Mouse (Mus musculus) fibroblast of lung, adult 2 months (primary cell): ENCODE data around the gene Plcg2.
A peak's percentile ranks its signal among the peaks of the same experiment; 100 is the strongest.

ENCODE experiments used
- DNase-seq: peaks from one replicate; pipeline ENCODE4 v3.0.0-alpha.2; 2011; ENCODE audit warnings: low read depth

Plcg2 gene

DNA sequence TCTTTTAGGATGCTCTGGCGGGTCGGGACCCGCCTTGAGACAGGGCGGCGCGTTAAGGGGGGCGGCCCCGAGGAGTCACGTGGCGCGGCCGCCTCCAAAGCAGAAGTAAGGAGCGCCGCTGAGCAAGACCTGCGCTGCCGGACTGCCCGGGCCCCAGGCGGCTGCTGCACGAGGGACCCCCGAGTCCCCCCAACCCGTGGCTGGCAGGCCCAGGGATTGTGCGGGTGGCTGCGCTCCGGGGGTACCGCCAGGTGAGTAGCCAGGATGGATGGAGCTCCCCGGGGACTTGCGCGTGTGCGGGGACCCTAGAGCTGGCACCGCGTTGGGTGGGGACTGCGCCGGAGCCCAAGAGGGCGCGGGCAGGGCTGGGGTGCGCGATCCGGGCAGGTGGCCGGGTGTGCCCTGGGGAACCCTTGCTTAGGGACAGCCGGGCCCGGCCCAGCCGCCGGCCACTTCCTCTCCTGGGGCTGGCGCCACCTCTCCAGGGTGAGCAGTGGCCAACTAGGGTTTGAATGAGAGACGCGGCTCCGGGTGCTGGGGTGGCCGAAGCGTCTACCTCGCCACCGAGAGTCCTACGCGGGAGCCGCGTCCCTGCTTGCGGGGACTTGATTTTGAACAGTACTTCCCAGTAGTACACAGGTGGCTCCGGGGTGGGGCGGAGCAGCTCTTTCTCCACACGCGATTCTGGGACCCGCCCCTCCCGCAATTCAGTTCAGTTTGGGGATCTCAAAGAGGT is at the start of gene Plcg2:
Plcg2 (plus strand) TSS at position 113 of the 736 bp plus-strand sequence.
- DNase-seq = no peak

DNA sequence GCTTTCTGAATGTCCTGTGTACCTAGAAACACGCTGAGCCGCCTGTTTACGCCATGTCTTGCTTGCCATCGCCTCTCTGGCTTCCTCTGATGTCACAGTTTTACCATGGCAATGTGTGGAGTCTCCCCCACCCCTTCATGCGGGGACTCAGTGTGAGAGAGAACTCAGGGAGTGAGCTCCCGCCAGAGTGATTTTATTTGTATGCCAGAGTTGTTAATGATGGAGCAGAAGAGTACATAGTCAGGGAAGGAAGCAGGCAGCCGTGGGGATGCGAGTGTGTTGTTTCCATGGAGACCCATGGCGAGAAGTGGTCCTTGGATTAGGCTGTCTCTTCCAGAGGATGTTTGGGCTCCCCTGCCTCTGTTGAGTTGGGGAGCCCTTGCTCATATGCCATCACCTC is 47.0 kb upstream of the Plcg2 start:
- DNase-seq = no peak

DNA sequence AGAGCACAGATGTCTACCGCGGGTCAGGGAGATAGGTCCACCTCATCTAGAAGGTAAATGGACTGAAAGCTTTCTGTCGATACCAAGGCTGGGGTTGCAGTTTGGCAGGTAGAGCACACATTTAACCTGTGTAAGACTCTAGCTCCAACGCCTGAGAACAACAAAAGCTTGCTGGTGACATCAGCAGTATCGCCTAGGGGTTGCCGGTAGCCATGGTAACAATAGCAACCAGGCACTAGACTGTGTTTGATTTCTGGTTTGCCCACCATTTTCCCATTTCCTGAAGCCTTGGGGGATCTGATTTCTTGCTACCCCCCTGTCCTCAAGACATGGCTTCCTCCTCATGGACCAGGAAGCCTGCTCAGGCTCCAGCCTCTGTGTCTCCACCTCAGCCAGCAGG is 44.1 kb upstream of the Plcg2 start:
- DNase-seq = no peak

DNA sequence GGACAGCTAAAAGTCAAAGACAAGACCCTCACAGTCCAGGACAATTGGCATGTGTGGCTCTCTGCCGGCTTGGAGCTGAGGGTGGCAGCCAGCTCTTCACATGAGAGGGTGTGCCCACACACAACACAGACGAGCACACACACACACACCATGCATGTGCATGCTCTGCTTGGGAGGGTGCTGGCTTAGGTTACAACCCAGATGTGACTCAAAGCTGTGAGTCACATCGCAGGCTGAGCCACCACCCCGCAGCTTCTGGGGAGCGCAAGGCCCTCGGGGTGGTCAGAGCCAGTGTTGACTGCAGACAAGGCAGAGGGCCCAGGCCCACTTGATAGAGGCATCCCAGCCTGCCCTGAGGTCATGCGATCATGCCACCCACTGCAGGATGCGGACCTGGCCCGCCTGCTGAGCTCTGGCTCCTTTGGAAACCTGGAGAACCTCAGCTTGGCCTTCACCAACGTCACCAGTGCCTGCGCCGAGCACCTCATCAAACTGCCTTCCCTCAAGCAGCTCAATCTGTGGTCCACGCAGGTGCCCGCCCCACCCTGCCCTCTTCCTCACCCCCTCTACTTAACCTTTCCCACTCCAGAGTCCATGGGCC is 43.5 kb upstream of the Plcg2 start:
- peak; percentile 35 for DNase-seq

DNA sequence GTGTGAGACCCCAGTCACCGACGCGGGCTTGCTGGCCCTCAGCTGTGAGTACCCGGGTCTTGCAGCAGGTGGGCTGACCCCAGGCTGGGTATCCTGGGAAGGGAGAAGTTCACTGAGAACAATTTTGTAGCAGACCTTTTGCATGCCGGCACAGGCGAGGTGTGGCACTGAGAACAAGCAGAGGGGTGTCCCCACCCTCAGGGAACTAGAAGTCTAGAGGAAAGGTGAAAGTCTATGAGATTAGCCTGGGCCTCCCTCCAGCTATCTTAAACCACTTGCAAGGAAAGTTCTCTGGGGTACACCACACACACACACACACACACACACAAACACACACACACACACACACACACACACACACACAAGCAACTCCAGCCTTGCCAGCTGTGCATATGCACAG is 42.4 kb upstream of the Plcg2 start:
- no peak for DNase-seq

DNA sequence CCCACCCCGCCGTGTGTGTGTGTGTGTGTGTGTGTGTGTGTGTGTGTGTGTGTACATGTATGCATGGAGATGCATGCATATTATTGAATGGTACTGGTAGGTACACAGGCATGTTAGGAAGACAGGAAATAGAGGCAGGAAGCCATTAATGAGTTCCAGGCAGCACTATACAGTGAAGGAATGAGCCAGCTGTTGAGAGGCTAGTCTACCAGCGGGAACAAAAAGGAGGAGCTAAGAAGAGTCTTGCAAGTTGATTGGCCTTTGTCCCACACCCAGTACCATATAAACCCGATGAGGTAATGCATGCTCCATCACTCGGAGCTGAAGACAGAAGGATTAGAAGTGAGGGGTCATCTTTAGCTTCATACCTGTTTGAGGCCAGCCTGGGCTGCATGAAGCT is 39.7 kb upstream of the Plcg2 start:
- no peak for DNase-seq

DNA sequence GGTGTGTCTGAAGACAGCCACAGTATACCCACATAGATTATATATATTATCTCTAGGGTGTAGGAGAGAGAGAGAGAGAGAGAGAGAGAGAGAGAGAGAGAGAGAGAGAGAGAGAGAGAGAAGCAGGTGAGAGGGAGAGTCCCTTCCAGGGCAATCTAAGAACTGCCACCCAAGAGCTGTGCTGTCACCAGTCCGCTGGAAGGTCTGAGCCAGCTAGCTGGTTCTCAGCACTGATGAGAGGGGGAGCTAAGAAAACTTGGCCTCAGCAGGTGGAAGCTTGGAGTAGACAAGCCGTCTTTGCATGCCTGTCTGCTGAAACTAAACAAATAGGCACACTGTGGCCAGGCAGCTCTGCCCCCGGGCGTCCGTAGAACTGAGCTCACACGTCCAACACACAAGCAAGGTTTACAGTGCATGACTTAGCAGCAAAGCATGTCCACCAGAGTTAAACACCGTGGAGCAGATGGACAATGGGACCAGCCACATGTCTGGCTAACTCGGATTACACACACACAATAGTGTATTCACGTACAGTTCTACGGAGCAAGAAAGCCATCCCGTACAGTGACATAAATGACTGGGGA is 35.3 kb upstream of the Plcg2 start:
- no peak for DNase-seq

DNA sequence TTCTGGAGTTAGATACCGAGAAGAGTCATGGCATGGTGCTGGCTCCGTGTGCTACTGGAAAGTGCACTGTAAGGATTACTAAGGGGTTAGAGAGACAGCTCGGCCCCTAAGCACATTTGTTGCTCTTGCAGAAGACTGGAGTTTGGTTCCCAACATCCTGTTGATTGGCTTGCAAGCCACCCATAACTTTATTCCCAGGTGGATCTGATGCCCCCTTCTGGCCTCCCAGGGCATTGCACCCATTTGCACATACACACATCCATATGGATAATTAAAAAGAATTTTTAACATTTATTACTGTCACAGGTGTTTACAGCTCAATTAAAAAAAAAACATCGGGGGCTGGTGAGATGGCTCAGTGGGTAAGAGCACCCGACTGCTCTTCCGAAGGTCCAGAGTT is 33.6 kb upstream of the Plcg2 start:
- no peak for DNase-seq

DNA sequence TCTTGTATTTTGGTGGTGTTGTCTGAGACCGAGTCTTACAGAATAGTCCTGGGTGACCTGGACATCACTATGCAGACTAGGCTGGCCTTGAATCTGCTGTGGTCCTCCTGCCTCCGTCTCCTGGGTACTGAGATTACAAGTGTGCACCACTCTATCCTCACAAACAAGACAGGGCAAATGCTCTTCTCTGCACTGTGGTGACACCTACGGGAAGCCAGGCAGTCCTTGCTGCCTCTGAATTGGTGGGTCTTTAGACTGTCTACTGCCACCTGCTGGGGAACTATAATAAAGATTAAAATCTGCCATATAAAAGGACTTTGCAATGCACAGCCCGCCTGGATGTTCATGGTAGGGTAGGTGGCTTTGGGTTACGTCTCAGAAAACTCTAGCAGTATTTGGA is 32.8 kb upstream of the Plcg2 start:
- DNase-seq = peak; percentile 44

DNA sequence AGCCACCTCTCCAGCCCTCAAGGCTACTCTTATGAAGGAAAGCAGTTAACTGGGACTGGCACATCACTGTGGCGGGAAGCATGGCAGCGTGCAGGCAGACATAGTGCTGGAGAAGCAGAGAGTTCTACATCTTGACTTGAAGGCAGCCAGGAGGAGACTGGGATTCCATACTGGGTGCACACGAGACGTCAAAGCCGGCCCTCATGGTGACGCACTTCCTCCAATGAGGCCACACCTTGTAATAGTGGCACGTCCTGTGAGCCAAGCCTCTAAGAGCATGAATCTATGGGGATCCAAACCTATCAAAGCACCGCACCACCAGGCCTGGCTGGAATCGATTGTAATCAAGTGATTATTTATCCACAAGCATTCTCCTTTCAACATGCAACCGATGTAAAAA is 30.6 kb upstream of the Plcg2 start:
- no peak for DNase-seq

DNA sequence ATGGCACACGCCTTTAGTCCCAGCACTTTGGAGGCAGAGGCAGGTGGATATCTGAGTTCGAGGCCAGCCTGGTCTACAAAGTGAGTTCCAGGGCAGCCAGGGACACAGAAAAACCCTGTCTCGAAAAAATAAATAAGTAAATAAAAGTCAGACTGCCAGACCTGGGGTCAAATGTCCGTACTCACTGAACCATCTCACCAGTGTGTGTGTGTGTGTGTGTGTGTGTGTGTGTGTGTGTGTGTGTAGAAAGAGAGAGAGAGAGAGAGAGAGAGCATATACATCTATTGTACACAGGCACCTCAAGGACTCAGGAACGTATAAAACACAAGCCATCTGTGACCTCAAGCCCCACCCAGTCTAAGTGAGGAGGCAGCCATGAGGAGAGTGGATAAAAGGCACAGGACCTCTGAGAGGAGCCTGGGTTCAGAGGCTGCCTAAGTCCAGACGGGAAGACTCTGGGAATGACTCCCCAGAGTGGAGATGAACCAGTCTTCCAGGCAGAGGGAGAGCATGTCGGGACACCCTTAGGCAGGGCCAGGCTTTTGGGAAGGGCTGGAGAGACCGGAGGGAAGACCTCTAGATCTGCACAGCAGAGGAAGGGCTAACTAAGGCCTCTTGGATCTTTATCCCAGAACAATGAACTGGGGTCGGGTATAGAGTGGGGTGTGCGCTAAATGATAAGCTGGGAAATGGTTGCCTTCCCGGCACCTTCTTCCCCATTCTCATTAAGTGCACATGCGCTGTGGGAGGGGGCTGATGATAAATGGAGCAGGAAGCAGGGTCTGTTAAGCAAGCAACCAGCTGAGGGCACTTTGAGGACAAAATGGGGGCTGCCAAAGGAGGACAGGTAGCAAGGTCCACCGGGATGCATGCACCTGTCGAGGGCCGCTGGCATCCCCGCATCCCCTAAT is 28.4 kb upstream of the Plcg2 start:
- DNase-seq = no peak

DNA sequence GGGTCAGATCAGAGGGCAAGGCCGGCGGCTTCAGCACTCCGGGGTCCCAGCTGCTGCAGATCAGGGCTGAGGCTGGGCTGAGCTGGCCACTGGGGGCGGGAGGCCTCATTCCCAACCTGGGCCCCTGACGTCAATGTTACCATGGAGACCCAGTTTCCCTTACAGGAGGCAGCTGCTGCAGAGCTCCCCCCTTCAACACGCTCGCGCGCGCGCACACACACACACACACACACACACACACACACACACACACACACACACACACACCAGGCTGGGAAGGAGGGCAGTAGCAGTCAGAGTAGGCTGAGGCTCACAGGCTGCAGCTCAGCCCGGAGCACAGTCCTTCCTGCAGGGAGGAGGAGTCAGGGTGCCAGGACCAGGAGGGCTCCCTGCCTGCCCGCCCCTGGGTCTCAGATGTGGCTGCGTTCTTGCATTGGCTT is 27.7 kb upstream of the Plcg2 start:
- no peak for DNase-seq

DNA sequence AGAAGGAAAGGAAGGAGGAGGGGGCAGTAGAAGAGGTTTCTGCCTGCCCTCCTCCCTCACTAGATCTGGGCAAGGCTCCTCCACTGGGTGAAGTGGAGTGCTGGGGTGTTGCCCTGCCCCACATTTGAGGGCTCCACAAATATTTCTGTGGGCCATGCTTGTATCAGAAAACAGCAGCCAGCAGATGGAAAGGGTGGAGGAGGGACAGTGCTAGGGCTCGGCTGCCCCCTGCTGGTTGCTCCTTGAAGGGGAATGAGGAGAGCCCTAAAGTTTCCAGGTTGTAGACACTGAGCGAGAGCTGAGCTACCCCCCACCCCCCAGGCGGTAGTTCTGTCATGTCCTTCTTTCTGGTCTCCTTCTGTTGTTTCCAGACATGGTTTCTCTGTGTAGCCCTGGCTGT is 26.9 kb upstream of the Plcg2 start:
- no peak for DNase-seq

DNA sequence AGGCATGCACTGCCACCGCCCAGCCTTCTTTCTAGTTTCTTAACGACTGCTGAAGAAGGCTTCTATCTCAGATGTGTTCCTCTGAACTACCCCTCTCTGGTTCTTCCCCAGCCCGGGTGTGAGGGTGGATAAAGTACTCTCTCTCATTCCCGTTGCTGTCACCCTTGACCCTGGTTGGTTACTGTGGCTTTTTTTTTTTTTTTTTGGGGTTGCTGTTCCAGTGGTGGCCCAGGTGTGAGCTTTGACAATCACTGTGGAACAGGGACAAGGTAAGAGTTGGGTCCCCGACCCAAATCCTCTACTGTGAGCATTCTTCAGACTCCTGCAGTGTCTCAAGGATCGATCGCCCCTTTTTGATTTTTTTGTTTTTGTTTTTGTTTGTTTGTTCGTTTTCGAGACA is 26.4 kb upstream of the Plcg2 start:
- no peak for DNase-seq

DNA sequence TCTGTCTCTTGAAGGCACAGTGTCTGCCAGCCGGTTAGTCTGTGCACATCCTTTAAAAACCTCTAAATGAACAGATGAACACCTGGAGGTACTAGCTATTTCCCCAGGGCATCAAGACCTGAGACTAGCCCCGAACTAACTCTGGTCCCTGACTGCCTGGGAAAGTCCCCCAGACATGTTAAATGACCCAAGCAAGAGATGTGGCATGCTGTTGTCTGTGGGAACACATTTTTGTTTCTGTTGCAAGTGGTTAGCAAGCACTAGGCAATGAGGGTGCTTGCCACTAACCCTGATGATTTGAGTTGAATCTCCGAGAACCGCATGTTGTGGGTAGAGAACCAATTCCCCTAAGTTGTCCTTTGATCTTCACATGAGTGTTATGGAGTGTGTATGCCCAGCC is 25.8 kb upstream of the Plcg2 start:
- no peak for DNase-seq

DNA sequence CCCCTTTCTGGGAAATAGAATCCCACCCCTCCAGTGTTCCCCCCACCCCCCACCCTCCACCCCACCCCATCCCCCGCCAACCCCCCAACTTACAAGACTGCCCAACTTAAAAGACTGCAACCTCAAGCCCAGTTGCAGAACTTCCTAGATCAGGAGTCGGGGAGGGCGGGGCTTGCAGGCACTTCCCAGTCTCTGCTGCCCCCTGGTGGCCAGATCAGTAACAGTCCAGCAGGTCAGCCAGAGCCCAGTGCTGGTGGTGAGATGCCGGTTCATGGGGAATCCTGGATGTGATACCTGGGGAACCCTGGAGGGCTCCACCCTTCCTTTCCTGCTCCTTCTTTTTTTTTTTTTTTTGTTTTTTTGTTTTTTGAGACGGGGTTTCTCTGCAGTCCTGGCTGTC is 23.1 kb upstream of the Plcg2 start:
- DNase-seq = peak; percentile 57

DNA sequence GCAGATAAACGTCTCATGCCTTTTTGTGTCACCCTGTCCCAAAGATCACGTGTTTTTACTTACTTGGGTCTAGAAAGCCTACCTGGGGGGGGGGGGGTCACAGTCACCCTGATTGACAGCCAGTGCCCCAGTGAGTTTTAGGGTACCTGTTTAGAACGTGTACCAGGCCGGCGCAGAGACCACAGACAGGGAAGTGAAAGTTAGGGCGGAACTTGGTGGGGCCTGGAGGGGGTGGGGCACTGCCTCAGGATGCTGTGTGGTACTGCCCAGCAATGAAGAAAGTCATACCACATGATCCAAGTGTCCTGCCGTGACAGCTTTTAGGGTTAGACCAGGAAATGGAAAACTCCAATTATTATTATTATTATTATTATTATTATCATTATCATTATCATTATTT is 22.3 kb upstream of the Plcg2 start:
- no peak for DNase-seq

DNA sequence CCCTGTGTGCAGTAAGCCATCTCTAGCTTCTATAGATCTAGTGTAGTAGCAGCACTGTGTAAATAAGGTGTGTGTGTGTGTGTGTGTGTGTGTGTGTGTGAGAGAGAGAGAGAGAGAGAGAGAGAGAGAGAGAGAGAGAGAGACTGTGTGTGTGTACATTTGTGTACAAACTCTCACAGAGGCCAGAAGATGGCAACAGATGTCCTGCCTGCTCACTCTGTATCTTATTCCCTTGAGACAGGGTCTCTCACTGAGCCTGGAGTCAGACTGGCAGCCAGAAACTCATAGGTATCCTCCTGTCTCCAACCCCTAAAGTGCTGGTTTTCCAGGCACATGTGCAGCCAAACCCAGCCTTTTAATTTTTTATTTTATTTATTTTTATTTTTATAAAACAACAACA is 20.0 kb upstream of the Plcg2 start:
- no peak for DNase-seq

DNA sequence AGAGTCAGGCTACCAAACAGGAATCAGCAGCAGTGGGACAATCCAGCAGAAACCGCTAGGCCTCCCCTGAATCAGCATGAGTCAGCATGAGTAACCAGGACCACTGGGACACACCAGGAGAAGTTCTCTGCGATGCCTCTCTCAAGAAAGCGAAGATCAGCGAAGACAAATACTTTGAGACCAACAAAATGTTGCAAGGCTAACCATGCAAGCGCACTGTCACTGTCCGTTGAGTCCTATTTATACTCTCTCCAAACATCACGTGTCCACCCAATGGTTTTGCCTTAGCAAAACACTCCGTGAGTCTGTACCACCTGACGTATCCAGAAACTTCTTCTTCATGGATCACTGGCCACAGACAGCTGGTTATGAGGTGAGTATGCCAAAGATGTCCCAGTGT is 18.1 kb upstream of the Plcg2 start:
- DNase-seq = no peak

DNA sequence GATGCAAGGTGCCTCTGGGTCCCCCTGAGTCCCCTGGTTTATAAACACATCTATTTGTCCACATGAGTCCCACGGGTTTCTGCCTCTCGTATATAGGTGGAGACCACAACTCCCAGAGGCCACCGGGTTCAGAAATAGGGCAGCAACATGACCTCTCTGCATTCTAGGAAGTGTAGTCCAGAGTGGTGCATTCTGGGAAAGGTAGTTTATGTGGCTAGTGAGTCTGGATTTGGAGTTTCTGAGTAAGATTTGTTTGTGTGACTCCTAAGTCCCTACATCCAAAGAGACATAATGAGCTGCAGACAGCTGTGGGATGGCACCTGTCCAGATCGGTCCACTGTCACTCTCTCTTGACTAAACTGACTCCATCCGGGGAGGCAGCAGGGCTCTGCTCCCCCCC is 17.6 kb upstream of the Plcg2 start:
- no peak for DNase-seq

DNA sequence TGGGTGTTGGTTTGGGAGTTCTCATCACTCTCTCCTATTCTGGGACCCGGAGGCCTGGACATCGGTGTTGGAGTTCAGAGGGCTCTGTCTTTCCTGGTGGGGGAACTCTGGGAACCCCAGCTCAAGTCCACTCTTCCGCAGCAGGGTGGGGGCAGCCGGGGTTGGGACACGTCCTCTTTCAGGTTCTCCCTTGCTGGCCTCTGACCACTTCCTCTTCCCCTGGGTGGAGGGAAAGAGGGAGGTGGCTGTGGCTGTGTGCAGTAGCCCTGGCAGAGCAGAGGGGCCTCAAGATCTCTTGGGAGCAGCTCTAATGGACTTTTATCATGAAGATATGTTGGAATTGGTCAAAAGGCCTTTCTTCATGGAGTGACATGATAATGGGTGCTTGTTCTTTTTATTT is 16.3 kb upstream of the Plcg2 start:
- no peak for DNase-seq

DNA sequence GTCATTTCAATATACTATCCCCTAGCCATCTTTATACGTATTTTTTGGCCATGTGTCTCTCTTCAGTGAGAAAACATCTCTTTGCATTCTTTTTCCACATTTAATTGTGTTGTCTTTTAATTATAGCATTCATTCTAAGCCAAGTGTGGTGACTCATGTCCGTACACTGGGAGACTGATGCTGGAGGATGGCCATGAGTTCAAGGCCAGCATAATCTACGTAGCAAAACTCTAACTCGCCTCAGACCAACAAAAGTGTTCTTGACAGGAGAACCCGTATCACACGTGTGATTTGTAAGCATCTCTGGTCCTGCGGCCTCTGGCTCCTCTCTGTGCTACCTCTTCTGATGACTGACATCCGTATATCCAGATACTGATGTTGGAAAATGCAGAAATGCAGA is 13.4 kb upstream of the Plcg2 start:
- DNase-seq = no peak

DNA sequence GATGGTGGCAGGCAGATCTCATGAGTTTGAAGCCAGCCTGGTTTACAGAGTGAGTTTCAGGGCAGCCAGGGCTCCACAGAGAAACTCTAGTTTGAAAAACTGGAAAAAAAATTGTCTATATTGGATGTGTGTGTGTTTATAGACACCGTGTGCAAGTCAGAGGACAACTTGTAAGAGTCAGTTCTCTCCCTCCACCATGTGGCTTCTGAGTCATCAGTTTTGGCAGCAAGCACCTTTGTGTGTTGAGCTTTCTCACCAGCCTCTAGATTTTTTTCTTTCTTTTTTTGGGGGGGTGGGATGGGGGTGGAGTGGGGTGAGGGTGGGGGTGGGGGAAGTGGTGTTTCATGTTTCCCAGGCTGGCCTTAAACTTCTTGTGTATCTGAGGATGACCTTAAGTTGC is 12.8 kb upstream of the Plcg2 start:
- peak; percentile 77 for DNase-seq
